Mouse (Mus musculus) lung, adult 2 months (tissue): ENCODE results near the gene Nrg4. TPM values are rescaled to one million over a fixed set of nuclear protein-coding genes. Genes with fewer than 3 reads are reported as not detected.

Experiments
- DNase-seq: peaks from one replicate; pipeline ENCODE4 v3.0.0; 2022
- H3K4me1 ChIP-seq: fragments of 200-500 bp; 2 replicates; pipeline ENCODE4 v1.6.1; 2011; ENCODE audit warnings: low read length; ENCODE audit not compliant: control insufficient read depth, insufficient read depth
- H3K4me3 ChIP-seq: fragments of 200-500 bp; replicated peaks from 2 replicates; pipeline ENCODE3; 2011; ENCODE audit warnings: low read depth, mild to moderate bottlenecking, control low read depth, low read length; ENCODE audit errors: extremely low read depth
- CTCF ChIP-seq: fragments of 200-500 bp; IDR thresholded peaks from 2 replicates; pipeline ENCODE4 v1.5.1; 2011; ENCODE audit warnings: mild to moderate bottlenecking, low read length, control low read depth; ENCODE audit not compliant: insufficient read depth
- POLR2A ChIP-seq: fragments of 200-500 bp; IDR thresholded peaks from 2 replicates; pipeline ENCODE4 v1.6.1; 2011; ENCODE audit warnings: low read depth, mild to moderate bottlenecking, control low read depth, low read length, borderline replicate concordance; ENCODE audit errors: extremely low read depth
- WGBS: fragments of 180-500 bp; shearing (Covaris S2); methylation state at CpG from one replicate; pipeline ENCODE4 v1.1.7; 2018; 5-methylcytosine and 5-hydroxymethylcytosine counted together
- polyA plus RNA-seq: library from polyadenylated mRNA; depleted of rRNA; stranded (reverse); fragments of >200 nt; gene quantifications from 2 replicates; pipeline ENCODE4 v1.2.3, GENCODE M21; 2012

The Nrg4 gene
- polyA plus RNA-seq, 1 experiment = 3.7 TPM

- Histone ChIP-seq H3K4me3 (no peak overlapping the region), H3K4me1 (peaks cover 2% of the 10 kb centered on the region; the same call in 1 of the 2 replicates)
- WGBS = 52% methylated on average over 10 of the region's 10 CpGs
- TF ChIP-seq POLR2A (no peak), CTCF (no peak)
- no peak for DNase-seq
These were observed 2.1 kb downstream of the Nrg4 start for GRCm38 (mm10) chr9:55324516-55324915.

DNA sequence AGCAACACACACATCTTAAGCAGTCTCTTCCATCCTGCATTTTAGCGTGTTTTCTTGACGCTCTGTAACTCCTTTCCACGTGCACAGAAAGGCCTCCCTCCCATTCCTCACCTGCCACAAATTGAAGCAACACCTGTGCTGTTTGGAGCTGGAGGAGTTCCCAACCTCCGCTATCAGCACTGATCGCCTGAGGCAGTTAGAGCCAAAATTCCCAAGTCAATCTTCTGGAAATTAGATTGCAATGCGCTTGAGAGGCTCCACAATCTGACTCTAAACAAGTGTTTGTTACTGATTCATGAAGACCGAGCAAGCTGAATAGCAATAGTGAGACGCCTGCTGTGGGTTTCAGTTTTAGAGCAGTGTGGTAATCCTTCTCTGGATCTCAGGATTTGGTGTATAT lies 2.6 kb downstream of the Nrg4 start:
- no peak for DNase-seq
- peaks cover 2% of the 10 kb centered on the region; the same call in 1 of the 2 replicates for H3K4me1 ChIP-seq
- H3K4me3 ChIP-seq = no peak overlapping the region
- TF ChIP-seq CTCF (no peak), POLR2A (no peak)
- WGBS = 61% methylated on average over 8 of the region's 8 CpGs

DNA sequence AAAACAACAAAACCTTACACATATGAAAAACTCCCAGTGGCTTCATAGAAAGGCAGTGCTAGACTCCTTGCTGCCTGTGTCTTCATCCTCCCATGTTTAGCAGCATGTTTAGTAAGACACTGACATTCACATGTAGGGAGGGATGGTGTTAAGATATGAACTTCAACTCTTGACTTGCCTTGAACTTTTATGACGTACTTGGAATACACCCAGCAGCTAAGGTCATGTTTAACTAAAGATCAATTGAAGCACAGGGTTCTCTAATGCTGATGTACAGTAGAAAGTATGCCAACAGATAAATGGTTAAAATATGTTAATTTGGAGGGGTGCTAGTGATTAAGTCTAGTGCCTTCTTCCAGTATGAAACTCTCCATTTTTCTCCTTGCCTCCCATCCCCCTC lies 4.0 kb downstream of the Nrg4 start:
- WGBS = 44% methylated on average over 1 of the region's 1 CpGs
- peaks cover 2% of the 10 kb centered on the region; the same call in 1 of the 2 replicates for H3K4me1 ChIP-seq
- TF ChIP-seq POLR2A (no peak), CTCF (no peak)
- DNase-seq = no peak
- no peak overlapping the region for H3K4me3 ChIP-seq

- no peak for DNase-seq
- no peak for TF ChIP-seq POLR2A
- Histone ChIP-seq H3K4me1 (no peaks in the 10 kb centered on the region), H3K4me3 (no peak overlapping the region)
- WGBS = 56% methylated on average over 12 of the region's 12 CpGs
These were observed 12.9 kb downstream of the Nrg4 start for GRCm38 (mm10) chr9:55313619-55314261.

GRCm38 (mm10) chr9:55311560-55311959 lies 15.1 kb downstream of the Nrg4 start:
- peak; percentile 53 for DNase-seq

GRCm38 (mm10) chr9:55308455-55308854 lies 18.2 kb downstream of the Nrg4 start:
- DNase-seq = no peak
- H3K4me3 ChIP-seq = no peak overlapping the region
- H3K4me1 ChIP-seq = no peaks in the 10 kb centered on the region
- TF ChIP-seq CTCF (no peak), POLR2A (no peak)
- 72% methylated on average over 5 of the region's 5 CpGs for WGBS

More at GRCm38 (mm10) chr9:55311560-55311959, 15.1 kb downstream of the Nrg4 start:
- WGBS = 9% methylated on average over 5 of the region's 5 CpGs
- TF ChIP-seq CTCF (peak; percentile 58), POLR2A (no peak)
- Histone ChIP-seq H3K4me1 (no peaks in the 10 kb centered on the region), H3K4me3 (no peak overlapping the region)

DNA sequence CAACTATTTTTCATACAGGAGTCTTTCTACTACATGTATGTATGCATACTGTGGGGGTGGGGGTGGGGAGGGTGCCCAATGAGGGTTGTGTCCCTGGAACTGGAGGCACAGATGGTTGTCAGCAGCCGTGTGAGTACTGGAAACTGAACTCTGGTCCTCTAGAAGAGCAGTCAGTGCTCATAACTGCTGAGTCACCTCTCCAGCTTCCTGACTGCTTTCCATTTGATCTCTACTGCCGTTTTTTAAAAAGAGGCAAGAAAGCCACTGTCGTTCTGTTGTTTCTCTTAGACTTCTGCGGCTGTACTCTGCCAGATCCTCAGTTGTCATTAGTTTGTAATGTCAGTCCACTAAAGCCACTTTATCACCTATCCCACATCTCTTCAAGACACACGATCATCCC lies 19.1 kb downstream of the Nrg4 start:
- WGBS = 46% methylated on average over 5 of the region's 5 CpGs
- Histone ChIP-seq H3K4me3 (no peak overlapping the region), H3K4me1 (no peaks in the 10 kb centered on the region)
- TF ChIP-seq POLR2A (no peak), CTCF (no peak)
- DNase-seq = no peak

DNA sequence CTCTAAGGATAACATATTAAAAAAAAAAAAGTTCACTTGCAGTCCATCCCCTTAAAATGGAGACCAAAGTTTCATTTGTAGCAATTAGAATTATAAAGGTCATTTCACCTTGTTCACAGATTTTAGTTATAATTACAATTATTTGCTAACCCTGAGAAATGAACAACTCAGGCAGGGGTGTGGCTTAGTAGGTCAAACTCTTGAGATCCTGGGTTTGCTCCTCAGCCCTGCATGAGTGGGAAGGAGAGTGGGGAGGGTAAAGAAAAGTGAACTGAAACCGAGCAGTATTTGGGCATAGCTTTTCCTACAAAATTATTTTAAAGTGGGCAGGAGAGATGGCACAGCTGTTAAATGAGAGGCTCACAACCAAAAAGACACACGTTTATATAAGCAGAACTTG lies 19.6 kb downstream of the Nrg4 start:
- 36% methylated on average over 2 of the region's 2 CpGs for WGBS
- DNase-seq = no peak

GRCm38 (mm10) chr9:55296221-55296620 lies 30.4 kb downstream of the Nrg4 start:
- 43% methylated on average over 2 of the region's 2 CpGs for WGBS
- Histone ChIP-seq H3K4me3 (no peak overlapping the region), H3K4me1 (no peaks in the 10 kb centered on the region)
- no peak for DNase-seq
- TF ChIP-seq POLR2A (no peak), CTCF (no peak)

More for the DNA sequence above, 19.6 kb downstream of the Nrg4 start:
- TF ChIP-seq POLR2A (no peak), CTCF (no peak)
- no peak overlapping the region for H3K4me3 ChIP-seq
- H3K4me1 ChIP-seq = no peaks in the 10 kb centered on the region

GRCm38 (mm10) chr9:55291966-55292365 lies 34.7 kb downstream of the Nrg4 start:
- no peak for DNase-seq
- Histone ChIP-seq H3K4me3 (no peak overlapping the region), H3K4me1 (no peaks in the 10 kb centered on the region)
- 80% methylated on average over 4 of the region's 4 CpGs for WGBS
- TF ChIP-seq POLR2A = no peak
- TF ChIP-seq CTCF = no peak

GRCm38 (mm10) chr9:55289475-55290198 lies 37.0 kb downstream of the Nrg4 start:
- WGBS = 26% methylated on average over 3 of the region's 3 CpGs
- TF ChIP-seq POLR2A (no peak), CTCF (no peak)
- Histone ChIP-seq H3K4me1 (no peaks in the 10 kb centered on the region), H3K4me3 (no peak overlapping the region)
- DNase-seq = no peak
